Mouse (Mus musculus): ENCODE measurements at regions not wholly inside any gene's neighbourhood (a gene's known extent, or its start where the extent isn't known, plus 50 kb on each side); places are given as distances from the start of the nearest gene placed in this dataset. TPM values are rescaled to one million over a fixed set of nuclear protein-coding genes. Genes with fewer than 3 reads are reported as not detected.

DNA sequence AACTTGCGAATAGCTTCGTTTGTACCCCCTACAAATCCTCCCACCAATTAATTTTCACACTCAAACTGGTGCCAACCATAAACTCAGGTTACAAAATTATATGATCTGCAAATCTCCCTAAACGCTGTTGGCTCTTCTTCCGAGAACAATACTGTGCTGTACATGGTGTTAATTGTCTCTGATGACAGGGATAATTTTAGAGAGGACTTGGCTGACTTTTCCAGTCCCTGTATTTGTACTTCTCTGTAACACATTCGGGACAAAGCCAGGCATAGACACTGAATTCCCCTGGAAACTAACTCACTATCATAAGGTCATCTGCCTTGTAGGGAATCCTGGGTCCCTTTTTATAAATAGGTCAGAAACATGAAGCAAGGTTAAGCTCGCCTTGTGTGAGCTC, 442.4 kb downstream of the Ppargc1a start:
- DNase-seq, result no peak

DNA sequence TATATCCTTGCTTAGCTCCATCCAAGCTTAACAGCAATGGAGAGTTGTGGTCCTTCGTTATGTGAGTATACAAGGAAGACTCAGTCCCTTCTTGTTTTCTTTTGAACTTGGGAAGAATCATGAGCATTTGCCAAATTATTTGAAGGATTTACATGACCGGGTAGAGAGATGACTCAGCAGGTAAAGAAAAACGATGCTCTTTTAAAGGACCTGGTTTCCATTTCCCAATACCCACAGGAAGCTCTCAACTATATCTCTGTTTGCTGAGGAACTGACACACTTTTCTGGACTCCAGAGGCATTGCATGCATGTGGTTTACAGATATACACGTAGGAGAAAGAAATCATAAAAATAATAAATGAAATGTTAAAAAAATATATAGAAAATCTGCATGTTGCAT, 457.5 kb downstream of the Ppargc1a start:
- no peak for DNase-seq

DNA sequence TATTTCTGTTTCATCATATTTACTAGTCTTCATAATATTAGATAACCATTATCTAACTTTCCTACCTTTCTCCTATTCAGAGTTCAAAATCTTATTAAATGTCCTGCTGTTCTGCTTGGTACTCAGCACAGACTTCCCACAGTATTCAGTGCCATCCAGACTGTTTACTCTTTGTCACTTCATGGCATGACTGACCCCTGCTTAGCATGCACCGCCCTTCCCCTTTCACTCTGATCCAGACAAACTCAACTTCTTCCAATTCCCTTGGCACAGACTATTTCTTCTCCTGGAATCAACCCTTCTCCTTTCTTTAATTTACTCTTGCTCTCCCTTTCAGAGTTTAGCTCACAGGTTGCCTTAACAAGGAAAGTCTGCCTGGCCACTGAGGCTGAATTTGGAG, 458.8 kb downstream of the Ppargc1a start:
- DNase-seq, result no peak

DNA sequence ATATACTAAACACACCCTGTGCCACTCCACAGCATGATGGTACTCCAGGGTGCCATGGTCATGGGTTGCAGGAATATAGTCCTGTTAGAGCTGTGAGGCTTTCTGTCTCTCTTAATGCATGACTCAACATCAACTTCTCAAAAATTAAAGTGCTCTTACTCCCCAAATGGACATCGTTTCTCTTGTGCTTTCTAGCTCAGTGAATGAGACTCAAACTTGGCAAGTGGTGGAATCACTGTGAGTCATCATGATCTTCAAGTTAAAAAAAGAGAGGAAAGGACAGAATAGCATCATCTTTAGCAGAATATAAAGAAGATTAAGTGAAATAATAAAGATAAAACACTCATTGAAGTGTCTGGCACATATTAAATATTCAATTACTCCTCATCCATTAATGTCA, 459.3 kb downstream of the Ppargc1a start:
- no peak for DNase-seq

DNA sequence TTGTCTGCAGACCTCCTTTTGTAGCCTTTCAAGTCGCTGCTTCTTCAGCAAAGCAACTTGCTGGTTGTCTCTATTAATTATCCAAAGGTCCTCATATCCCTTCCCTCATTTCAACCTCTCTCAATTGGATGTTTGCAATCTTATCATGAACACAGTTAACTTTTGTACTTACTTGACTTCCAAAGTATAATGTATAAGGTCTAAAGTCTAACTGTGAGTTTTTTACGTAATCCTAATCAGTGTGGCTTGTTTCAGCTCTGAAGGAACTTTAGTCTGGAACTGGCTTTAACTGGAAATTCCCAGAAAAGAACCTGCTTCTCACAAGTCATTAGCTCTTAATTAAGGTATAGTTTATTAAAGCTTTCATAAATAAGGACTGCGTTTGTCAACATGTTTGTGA, 467.6 kb downstream of the Ppargc1a start:
- DNase-seq, result no peak

DNA sequence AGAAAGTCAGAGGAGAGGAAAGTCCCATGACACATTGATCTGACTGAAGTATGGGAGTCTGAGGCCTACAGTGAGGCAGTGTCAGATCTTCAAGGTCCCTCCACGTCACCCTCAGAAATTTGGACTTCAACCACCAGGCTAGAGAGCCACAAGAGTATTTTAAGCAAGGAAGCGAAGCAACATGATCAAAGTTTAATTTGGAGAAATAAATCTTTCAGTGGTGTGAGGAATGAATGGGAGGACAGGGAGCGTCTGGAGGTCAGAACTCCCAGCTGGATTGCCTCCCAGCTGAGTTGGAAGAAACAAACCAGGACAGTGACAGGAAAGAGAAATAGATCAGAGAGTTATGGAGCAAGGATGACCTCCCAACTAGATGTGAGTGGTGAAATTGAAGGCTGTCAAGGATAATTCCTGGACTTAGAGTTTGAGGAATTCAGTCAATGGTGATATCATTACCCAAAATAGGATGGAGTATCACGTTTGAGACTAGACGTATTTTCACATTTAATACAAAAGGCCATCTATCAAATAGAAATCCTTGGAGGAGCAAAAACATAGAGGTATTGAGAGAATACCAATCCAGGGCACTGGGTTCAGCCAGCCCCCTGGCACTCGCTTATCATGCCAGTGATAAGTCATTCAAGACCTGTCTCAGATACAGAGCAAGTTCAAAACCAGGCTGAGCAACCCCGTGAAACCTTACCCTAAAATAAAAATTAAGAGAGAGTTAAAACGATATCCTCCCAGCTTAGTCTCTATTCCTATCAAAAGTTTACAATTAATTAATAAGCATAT, 494.7 kb downstream of the Ppargc1a start:
- peak; percentile 23 for DNase-seq

DNA sequence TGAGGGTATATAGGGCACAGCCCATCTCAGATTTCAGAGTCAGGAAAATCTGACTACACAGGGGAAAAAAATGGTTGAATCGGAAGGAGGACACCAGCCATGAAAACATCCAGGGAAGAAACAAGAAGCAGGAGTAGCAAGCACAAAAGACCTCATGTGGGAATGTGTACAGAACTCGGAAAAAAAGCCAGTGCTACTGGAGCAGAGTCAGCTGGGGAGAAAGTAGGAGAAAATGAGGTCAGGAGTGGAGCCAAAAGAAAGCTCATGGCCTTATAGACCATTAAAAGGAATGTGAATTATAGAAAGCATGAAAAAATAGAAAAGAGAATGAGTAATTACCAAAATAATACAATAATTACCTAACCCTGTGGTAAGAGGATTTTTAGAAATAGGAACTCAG, 495.4 kb downstream of the Ppargc1a start:
- DNase-seq, result no peak

DNA sequence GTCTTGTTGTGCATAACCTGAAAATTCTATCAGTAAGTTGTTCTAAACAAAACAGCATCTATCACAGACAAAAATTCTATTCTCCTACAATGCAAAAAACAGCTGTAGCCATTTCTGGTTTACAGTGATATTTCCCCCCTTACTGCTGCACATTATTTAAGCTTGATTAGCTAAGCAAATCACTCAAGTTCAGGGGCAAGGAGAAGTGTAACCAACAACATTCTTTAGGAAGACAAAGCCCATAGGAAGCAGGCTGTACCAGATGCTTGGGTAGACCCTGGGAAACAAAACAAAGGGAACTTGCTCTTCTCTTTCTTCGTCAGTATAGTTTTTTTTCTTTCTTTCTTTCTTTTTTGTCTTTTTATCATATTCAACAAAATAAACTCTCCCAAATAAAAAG, 497.9 kb downstream of the Ppargc1a start:
- DNase-seq, result no peak

DNA sequence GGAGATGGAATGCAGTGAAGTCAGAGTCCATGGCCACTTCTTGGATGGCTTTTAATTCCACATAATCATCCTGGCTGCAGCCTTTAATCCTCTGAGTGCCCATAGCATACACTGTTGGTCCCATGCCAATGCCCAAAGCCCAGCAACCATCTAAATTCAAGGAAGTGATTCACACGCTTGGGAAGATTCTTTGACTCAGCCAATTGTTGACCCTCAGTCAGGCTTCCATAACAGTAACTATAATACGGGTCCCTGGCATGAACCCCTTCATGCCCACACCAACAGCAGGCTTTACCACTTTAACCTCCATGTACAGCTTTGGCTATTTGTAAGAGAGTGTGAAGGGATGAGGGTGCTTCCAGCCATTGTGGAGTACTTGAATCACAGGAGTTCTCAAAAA, 521.7 kb downstream of the Ppargc1a start:
- DNase-seq, result no peak

DNA sequence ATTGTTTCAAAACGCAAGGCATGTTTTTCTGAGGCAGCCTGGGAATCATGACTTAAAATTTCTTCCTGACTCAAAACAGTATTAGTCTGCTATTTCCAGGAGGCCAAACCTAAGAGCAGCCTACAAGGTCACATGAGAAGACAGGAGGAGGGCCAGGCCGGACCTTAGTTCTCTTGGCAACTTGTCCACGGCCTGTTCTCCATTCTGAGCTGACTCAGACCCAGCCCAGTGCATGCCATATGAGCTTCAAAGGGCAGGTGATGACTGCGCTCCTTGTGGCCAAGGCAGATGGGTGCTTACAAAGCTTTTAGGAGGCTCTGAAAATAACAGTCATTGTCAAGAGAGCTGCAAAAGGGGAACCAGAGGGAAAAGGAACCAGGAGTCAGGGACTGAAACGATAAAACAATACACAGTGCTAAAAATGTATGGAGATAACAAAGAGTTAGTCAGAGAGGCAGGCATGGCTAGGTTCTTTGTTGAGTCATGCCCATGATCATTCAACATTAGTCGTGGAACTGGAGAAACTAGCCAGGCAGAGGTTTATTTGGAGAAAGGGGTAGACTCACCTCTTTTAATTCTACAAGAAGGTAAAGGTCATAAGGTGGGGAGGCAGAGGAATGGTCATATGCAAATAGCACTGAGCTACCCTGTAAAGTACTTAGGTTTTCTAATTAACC, 525.8 kb downstream of the Ppargc1a start:
- peak; percentile 53 for DNase-seq

DNA sequence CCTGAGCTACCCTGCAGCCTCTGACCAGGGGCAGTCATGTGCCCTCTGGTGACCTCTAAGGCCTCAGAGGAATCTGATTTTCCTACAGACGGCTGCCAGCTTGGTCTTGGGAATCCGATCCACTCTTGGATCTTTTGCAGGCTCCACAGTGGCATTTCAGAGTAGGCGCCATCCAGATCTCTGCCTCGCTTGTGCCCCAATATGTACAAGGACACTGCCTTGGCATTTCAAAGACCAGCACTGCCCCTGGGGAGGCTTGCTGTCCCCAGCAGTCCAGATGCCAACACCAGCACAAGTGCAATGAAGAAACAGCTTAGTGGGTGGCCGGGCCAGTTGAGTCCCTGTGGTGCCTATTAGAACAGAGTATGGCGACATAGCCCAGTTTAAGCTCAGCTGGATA, 526.6 kb downstream of the Ppargc1a start:
- DNase-seq, result peak; percentile 78

DNA sequence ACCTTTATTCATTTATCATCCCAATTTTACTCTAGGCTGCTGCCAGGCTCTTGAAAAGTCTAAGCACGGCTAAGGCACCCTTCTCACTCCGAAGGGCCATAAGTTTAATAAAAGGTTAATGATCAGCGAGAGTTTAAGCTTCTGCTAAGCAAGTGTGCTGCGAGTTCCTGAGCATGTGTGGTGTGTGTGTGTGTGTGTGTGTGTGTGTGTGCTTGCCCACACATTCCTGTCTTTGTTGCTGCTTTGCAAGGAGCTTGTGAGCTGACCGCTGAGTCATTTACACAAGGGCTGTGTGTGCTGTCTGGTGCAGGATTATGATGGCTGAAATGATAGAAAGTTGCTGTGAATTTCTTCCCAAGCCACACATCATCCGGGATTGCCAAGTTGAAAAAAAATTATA, 527.1 kb downstream of the Ppargc1a start:
- DNase-seq, result no peak

DNA sequence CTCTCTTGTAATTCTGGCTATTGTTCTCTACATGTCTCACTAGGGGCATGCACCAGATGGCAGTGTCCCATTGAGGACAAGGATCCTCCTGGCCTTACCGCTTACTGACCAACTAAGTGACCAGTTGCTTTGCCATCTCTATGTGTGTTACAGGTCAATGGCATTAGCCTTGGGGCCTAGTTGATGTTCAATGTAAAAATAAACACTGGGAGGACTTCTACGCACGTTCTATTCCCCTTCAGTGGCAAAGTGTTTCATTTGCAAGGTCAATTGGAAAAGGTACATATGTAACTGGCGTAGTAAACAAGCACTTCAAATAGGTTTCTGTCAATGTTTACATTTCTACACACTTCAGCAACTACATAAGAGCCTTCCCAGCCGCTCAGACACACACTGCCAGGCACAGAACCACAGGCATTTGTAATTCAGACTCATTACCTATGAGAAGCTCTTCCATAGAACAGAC, 527.8 kb downstream of the Ppargc1a start:
- peak; percentile 51 for DNase-seq

DNA sequence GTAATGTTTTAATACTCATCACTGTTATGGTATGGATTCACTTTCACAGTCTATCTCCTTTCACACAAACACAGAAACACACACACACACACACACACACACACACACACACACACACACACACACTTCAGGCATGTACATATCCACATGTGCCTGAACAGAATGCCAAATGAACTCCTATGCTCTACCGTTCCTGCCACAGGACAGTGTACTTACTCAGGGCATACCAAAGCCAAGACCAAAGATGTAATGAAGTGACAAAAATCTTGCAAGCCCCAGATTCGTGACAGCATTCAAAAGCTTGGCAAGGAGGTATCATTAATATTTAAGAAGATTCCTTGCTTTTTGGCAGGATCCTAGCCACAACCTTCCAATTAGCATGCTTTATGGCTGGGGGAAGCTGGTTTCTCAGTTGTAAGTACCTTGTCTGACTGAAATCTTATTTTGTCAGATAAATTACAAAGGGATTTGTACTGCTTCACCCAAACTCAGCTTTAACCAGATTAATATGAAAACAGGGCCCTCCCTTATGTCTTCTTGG, 531.0 kb downstream of the Ppargc1a start:
- no peak for DNase-seq

DNA sequence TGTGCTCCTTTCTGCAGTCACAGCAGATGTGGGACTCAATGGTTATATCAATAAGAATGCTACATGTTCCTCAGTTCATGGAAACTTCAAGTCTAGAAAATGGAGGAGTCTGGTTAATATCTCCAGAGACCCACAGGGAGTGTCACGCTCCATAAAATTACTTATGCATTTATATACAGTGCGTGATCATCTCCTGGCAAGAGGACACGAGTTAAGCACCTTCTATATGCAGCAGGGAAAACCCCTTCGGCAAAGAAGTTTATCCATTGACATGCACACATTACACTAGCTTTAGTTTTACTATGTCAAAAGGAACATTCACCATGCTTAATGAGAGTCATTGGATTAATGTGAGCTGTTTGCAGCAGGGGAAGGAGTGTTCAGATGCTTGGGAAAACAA, 538.6 kb downstream of the Ppargc1a start:
- DNase-seq, result no peak

DNA sequence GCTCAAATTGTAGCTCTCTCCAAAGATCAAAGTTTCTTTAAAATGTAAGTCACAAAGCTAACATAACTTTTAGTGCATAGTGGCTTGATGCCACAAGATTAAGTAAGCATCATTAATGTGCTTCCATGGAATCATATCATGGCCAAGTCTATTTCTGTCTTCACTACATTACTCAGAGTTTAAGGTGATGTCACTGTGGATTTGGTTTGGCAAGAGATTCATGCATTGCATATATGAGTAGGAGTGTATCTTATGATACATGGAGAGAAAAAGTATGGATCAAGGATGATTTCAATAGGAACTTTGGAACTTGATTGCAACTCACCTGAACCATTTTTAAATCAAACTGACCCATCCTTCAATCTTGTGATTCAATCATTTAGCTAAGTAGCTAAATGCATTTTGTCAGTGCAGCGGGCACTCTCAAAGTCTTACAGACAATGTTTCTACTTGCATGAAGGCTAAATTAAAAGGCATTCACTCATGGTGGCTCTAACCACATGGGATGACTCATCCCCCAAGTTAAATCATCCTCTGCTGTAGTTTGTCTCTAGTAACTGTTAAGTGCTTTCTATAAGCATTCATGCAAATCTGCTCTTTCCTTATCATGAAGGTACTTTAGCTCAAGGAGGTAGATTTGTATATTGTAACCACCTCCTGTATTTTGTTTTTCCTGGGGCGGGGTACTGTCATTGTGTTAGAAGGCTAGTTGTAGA, 576.5 kb downstream of the Ppargc1a start:
- DNase-seq, result no peak

Small RNAs in the stretch of these regions (microRNA-seq; reads per million reads assigned to microRNA genes)
- not detected for gene Gm44377

Measured in adrenal gland, postnatal 10 days (tissue).